Mouse (Mus musculus) heart, adult 10 weeks (tissue): ENCODE results near the gene Zscan20. TPM values are rescaled to one million over a fixed set of nuclear protein-coding genes. Genes with fewer than 3 reads are reported as not detected.

Source experiments
- polyA plus RNA-seq: library from polyadenylated mRNA; stranded (reverse); fragments of 350-450 nt; fragmentation: Illumina TruSeq; extraction: RNeasy Lipid Tissue Mini Kit (QIAGEN cat#74804); gene quantifications from one replicate; pipeline ENCODE4 v1.2.3, GENCODE M21; 2014; ENCODE audit warnings: low read depth, low replicate concordance

The Zscan20 gene
- 3.9 TPM for polyA plus RNA-seq

GRCm38 (mm10) chr4:128609925-128610402, at the start of gene Zscan20:
Zscan20 (minus strand) TSS chr4:128610098.

GRCm38 (mm10) chr4:128654505-128655381, 44.8 kb upstream of the Zscan20 start, which contains the start of gene Phc2:
Phc2 (plus strand) TSS chr4:128654702.

GRCm38 (mm10) chr4:128618246-128618911, 8.5 kb upstream of the Zscan20 start, which contains the start of gene Tlr12:
Tlr12 (minus strand) TSS chr4:128618619.

Other genes starting within 250 kb of the Zscan20 start
- gene Tlr12, start 8.5 kb upstream of the Zscan20 start, polyA plus RNA-seq = not detected
- 33.8 TPM for gene Phc2, start 44.6 kb upstream of the Zscan20 start, polyA plus RNA-seq
- 0.47 TPM for gene A3galt2, start 145.3 kb upstream of the Zscan20 start, polyA plus RNA-seq
- gene Zfp362, start 195.9 kb upstream of the Zscan20 start, polyA plus RNA-seq = 10.1 TPM